Mouse (Mus musculus) hindbrain, embryonic 11.5 days (tissue): ENCODE data around the gene Plcxd3. TPM values are rescaled to one million over a fixed set of nuclear protein-coding genes. Genes with fewer than 3 reads are reported as not detected.
"Not testable (repeated sequence)": the region's sequence is repeated elsewhere in the genome, so short reads cannot be mapped to it uniquely, and the experiment has no call there.

ENCODE experiments used
- ATAC-seq: fragments of 200-750 bp; cut with Nextera tagmentation; 2 replicates; pipeline ENCODE4 v1.8.0; 2017; ENCODE audit warnings: mild to moderate bottlenecking, moderate TSS enrichment, moderate library complexity; ENCODE audit not compliant: low FRiP score
- DNase-seq: peaks from one replicate; pipeline ENCODE4 v3.0.0-alpha.2; 2015; ENCODE audit warnings: low spot score
- H3K27ac ChIP-seq: fragments of 300-500 bp; sonication (generic); 2 replicates; pipeline ENCODE4 v1.5.1; 2014; ENCODE audit warnings: mild to moderate bottlenecking, low read depth, low read length
- H3K27me3 ChIP-seq: fragments of 300-500 bp; sonication (generic); 2 replicates; pipeline ENCODE4 v1.6.1; 2014; ENCODE audit warnings: mild to moderate bottlenecking, low read length, moderate library complexity, mixed read lengths; ENCODE audit not compliant: control insufficient read depth, insufficient read depth
- H3K36me3 ChIP-seq: fragments of 300-500 bp; sonication (generic); 2 replicates; pipeline ENCODE4 v1.6.1; 2014; ENCODE audit warnings: mild to moderate bottlenecking, low read length, moderate library complexity, mixed read lengths; ENCODE audit not compliant: control insufficient read depth, insufficient read depth
- H3K4me1 ChIP-seq: fragments of 300-500 bp; sonication (generic); replicated peaks from 2 replicates; pipeline ENCODE4 v1.6.1; 2014; ENCODE audit warnings: low read length, mixed read lengths; ENCODE audit not compliant: control insufficient read depth, insufficient read depth
- H3K4me2 ChIP-seq: fragments of 300-500 bp; sonication (generic); replicated peaks from 2 replicates; pipeline ENCODE4 v1.6.1; 2014; ENCODE audit warnings: mild to moderate bottlenecking, low read depth, low read length
- H3K4me3 ChIP-seq: fragments of 300-500 bp; sonication (generic); 2 replicates; pipeline ENCODE4 v1.5.1; 2014; ENCODE audit warnings: low read depth, low read length
- H3K9ac ChIP-seq: fragments of 300-500 bp; sonication (generic); 2 replicates; pipeline ENCODE4 v1.6.1; 2014; ENCODE audit warnings: low read depth, low read length
- H3K9me3 ChIP-seq: fragments of 300-500 bp; sonication (generic); 2 replicates; pipeline ENCODE4 v1.6.1; 2016; ENCODE audit warnings: low read length; ENCODE audit not compliant: control insufficient read depth
- WGBS: fragments of 180-500 bp; shearing (Covaris S2); extraction: QIAGEN DNeasy Blood & Tissue Kit; methylation state at CpG from one replicate; pipeline ENCODE4 v1.1.7; 2014; 5-methylcytosine and 5-hydroxymethylcytosine counted together
- polyA plus RNA-seq: library from polyadenylated mRNA; unstranded; fragments of >200 nt; fragmentation: Nextera tagmentation; extraction: Ambion mirVana; gene quantifications from 2 replicates; pipeline ENCODE4 v1.2.1, GENCODE M21; 2014

The Plcxd3 gene
- polyA plus RNA-seq, 1 experiment from 2014 or later, result 15.9 TPM

GRCm38 (mm10) chr15:4498036-4498435 is 122.7 kb downstream of the Plcxd3 start:
- H3K9me3 ChIP-seq, result no peaks in the 10 kb centered on the region
- H3K36me3 ChIP-seq, result no peaks in the 10 kb centered on the region
- DNase-seq, result no peak
- no peak overlapping the region for H3K4me3 ChIP-seq
- H3K27me3 ChIP-seq, result no peaks in the 10 kb centered on the region
- WGBS, result 85% methylated on average over 3 of the region's 3 CpGs
- H3K27ac ChIP-seq, result no peak overlapping the region
- H3K9ac ChIP-seq, result no peak overlapping the region
- no peak overlapping the region for H3K4me2 ChIP-seq
- ATAC-seq, result no peak
- H3K4me1 ChIP-seq, result no peaks in the 10 kb centered on the region

DNA sequence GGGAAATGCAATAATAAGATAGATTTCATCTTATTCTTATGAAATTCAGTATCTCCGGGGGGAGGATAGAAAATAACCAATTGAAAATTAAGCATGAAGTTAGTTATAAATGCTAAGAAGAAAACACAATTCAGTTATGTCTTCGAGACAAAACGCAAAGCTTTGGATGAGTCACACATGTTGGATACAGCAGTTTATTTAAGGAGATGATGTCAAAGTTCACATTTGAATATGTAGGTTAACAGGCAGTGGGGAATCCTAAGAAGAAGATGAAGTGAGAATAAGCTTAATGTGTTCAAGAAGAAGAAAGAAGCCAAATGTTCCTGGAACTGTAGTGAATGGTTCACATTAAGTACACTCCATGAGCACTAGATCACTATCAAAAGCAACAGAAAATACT is 128.1 kb downstream of the Plcxd3 start:
- ATAC-seq, result no peak
- WGBS, result 91% methylated on average over 3 of the region's 3 CpGs
- no peaks in the 10 kb centered on the region for H3K27me3 ChIP-seq
- DNase-seq, result no peak
- H3K27ac ChIP-seq, result no peak overlapping the region
- no peaks in the 10 kb centered on the region for H3K36me3 ChIP-seq
- H3K9me3 ChIP-seq, result no peaks in the 10 kb centered on the region
- H3K4me1 ChIP-seq, result no peaks in the 10 kb centered on the region
- no peak overlapping the region for H3K4me2 ChIP-seq
- no peak overlapping the region for H3K4me3 ChIP-seq
- H3K9ac ChIP-seq, result no peak overlapping the region

GRCm38 (mm10) chr15:4503826-4504225 is 128.5 kb downstream of the Plcxd3 start:
- Histone ChIP-seq H3K4me1 (no peaks in the 10 kb centered on the region), H3K4me3 (no peak overlapping the region)
- no peak for ATAC-seq

DNA sequence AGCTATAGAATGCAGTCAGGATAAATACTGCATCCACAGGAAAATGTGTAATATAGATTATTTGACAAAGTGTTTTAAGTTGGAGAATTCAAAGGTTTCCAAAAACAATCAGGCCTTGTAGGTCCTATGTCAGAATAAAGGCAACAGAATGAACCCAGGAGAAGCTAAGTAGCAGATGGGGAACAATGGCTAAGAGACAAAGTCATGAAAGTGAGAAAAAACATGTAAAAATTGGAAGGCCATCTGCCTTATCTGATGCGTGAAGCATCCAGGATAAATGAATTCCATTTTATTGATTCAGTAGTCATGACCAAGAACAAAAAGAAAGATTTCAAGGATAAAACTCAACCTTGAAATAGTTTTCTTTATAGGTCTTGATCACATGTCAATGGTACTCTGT is 139.4 kb downstream of the Plcxd3 start:
- 77% methylated on average over 1 of the region's 1 CpGs for WGBS
- Histone ChIP-seq H3K27me3 (no peaks in the 10 kb centered on the region), H3K9me3 (no peaks in the 10 kb centered on the region), H3K36me3 (no peaks in the 10 kb centered on the region), H3K9ac (no peak overlapping the region), H3K4me2 (no peak overlapping the region), H3K4me1 (no peaks in the 10 kb centered on the region), H3K27ac (no peak overlapping the region), H3K4me3 (no peak overlapping the region)
- ATAC-seq, result no peak
- DNase-seq, result no peak

More at GRCm38 (mm10) chr15:4503826-4504225, 128.5 kb downstream of the Plcxd3 start:
- no peaks in the 10 kb centered on the region for H3K9me3 ChIP-seq
- no peak overlapping the region for H3K4me2 ChIP-seq
- no peaks in the 10 kb centered on the region for H3K36me3 ChIP-seq
- 80% methylated on average over 4 of the region's 4 CpGs for WGBS
- no peak overlapping the region for H3K9ac ChIP-seq
- no peak overlapping the region for H3K27ac ChIP-seq
- no peaks in the 10 kb centered on the region for H3K27me3 ChIP-seq
- no peak for DNase-seq

DNA sequence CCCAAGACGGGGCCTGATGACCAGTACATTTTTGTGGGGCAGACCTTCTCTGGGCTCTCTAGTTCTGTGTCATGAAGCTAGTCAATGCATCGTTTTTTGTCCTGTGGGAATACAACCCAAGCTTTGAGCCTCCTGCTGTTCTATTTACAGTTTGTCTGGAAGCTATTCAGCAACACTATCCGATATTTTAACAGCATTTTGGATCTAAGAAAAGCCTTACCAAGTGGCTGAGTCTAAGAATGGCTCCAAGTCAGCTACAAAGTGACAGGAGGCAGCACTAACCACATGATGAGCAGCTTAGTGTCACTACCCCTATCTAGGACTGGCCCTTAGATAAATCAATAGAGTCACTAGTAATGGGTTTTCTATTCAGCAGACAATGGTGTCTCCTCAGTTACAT is 149.3 kb downstream of the Plcxd3 start:
- no peaks in the 10 kb centered on the region for H3K27me3 ChIP-seq
- no peaks in the 10 kb centered on the region for H3K9me3 ChIP-seq
- ATAC-seq (no peak), DNase-seq (no peak)
- no peak overlapping the region for H3K4me3 ChIP-seq
- H3K4me2 ChIP-seq, result no peak overlapping the region
- H3K4me1 ChIP-seq, result no peaks in the 10 kb centered on the region
- H3K27ac ChIP-seq, result no peak overlapping the region
- 61% methylated on average over 3 of the region's 3 CpGs for WGBS
- H3K36me3 ChIP-seq, result no peaks in the 10 kb centered on the region
- no peak overlapping the region for H3K9ac ChIP-seq

DNA sequence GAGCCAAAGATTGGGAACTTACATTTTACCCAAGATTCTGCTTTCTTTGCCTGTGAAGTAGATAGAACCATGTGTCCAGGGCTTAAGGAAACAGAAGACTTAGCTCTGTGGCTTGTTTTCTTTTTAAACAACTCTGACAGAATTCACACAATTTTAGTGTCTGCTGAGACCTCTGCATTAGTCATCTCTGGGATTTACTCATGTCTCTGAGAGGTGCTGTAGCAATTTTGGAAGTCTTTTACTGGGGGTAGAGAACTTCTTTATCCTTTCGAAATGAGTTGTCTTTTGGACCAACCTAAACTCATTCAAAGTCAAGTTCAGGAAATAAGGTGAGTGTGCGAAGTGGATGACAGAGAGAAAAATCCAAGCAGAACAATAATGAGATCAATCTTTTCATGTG is 158.4 kb downstream of the Plcxd3 start:
- DNase-seq (no peak), ATAC-seq (no peak)
- H3K4me2 ChIP-seq, result no peak overlapping the region
- no peak overlapping the region for H3K4me3 ChIP-seq
- H3K9me3 ChIP-seq, result no peaks in the 10 kb centered on the region
- no peak overlapping the region for H3K9ac ChIP-seq
- no peaks in the 10 kb centered on the region for H3K36me3 ChIP-seq
- no peaks in the 10 kb centered on the region for H3K4me1 ChIP-seq
- no peaks in the 10 kb centered on the region for H3K27me3 ChIP-seq
- H3K27ac ChIP-seq, result no peak overlapping the region
- 93% methylated on average over 2 of the region's 2 CpGs for WGBS

DNA sequence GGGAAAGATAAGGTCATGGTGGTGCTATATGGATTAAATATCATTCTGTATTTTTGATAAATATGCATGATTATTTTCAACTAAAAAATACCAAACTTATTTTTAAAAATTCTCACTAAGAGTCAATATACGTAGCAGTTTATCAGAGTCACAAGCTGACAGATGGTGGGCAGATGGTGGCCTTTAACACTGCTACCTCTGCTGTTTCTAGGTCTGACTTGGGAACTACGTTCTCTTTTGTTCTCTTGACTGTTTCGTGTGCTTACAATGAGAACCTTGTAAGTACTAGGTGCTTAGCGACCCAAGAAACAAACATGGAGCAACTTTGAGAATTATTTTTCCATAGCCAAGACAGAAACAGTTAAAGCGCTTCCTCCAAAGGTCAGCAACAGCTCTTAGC is 183.8 kb downstream of the Plcxd3 start:
- Histone ChIP-seq H3K4me1 (no peaks in the 10 kb centered on the region), H3K4me2 (no peak overlapping the region), H3K27me3 (no peaks in the 10 kb centered on the region), H3K4me3 (no peak overlapping the region), H3K9ac (no peak overlapping the region), H3K36me3 (no peaks in the 10 kb centered on the region), H3K27ac (no peak overlapping the region), H3K9me3 (no peaks in the 10 kb centered on the region)
- DNase-seq (no peak), ATAC-seq (no peak)
- 69% methylated on average over 5 of the region's 5 CpGs for WGBS

DNA sequence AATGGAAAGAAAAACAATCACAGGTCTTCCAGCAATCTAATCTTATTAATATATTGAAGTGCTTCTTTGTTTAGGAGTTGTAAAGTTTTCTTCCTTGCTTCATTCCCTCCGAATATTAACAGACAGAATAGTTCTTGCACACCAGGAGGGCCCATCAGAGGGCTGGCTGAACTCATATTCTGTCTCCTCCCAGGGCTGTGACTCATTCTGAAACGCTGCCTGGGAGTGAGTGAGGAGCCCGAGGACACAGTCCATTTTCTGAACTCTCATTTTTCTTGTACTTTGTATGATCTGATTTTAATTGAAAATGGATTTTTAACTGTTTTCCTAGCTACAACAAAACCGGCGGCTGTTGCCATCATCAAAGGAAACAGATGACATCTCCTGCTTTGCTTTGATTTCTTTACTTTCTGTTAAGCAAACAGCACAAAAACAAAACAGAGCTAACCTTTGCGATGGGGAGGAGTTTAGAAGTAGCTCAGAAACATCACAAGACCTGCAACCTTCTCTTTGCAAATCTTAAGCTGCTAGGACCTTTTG is 186.2 kb downstream of the Plcxd3 start:
- no peak for ATAC-seq
- H3K4me3 ChIP-seq, result no peak overlapping the region
- H3K27me3 ChIP-seq, result no peaks in the 10 kb centered on the region
- H3K9ac ChIP-seq, result no peak overlapping the region
- no peaks in the 10 kb centered on the region for H3K9me3 ChIP-seq
- no peak overlapping the region for H3K27ac ChIP-seq
- H3K4me2 ChIP-seq, result no peak overlapping the region
- DNase-seq, result no peak
- 66% methylated on average over 6 of the region's 6 CpGs for WGBS
- H3K36me3 ChIP-seq, result no peaks in the 10 kb centered on the region
- H3K4me1 ChIP-seq, result no peaks in the 10 kb centered on the region

- H3K27me3 ChIP-seq, H3K4me2 ChIP-seq, H3K4me1 ChIP-seq, H3K4me3 ChIP-seq, H3K9ac ChIP-seq, H3K9me3 ChIP-seq, DNase-seq, H3K36me3 ChIP-seq, ATAC-seq, H3K27ac ChIP-seq: not testable (repeated sequence)
- 91% methylated on average over 8 of the region's 8 CpGs for WGBS
These were observed 220.2 kb downstream of the Plcxd3 start for GRCm38 (mm10) chr15:4595521-4595920.
